Mouse (Mus musculus): ENCODE results near the gene Cp. TPM values are rescaled to one million over a fixed set of nuclear protein-coding genes. Genes with fewer than 3 reads are reported as not detected.
"Not testable (repeated sequence)": the region's sequence is repeated elsewhere in the genome, so short reads cannot be mapped to it uniquely, and the experiment has no call there.

Cp gene
- total RNA-seq, 2 experiments from 2014 or later: 3.0 to 3.6 TPM

DNA sequence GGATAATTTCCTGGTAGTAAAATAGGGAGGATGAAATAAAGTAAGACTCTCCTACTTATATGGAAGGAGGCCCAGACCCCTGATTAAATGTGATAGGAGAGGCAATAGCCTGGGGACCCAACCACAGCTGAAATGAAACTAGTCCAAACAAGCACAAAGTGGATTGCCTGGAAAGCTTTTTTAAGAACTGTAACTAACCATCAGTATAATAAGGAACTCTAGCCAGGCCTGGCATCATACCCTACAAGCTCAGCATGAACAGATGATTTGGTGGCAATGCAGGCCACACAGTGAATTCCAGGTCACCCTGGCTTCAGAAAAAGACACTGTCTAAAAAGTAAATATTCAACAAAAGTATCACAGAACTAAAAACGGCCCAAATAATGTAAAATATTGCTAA is 48.8 kb downstream of the Cp start:
- no peak for ATAC-seq (ENCODE audit: poor library complexity, severe bottlenecking)

DNA sequence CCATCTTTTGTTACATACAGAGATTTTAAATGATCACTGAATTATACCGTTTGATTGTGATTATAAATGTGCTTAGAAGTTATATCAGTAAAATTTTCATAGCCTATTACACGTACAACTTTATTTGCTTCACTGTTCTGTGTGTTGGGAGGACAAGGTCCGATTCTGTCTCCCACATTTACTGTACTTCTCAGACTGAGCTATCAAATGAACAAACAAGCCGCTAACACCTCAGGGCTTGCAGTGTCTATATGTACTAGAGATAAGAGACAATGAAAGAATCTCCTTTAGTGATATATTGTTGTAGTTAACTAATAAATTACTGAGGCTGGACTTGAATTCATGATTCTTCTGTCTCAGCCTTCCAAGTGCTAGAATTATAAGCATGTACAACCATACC is 50.4 kb downstream of the Cp start:
- no peak for ATAC-seq (ENCODE audit: poor library complexity, severe bottlenecking)

GRCm38 (mm10) chr3:20007759-20008158 is 50.9 kb downstream of the Cp start:
- ATAC-seq (ENCODE audit: poor library complexity, severe bottlenecking): no peak

DNA sequence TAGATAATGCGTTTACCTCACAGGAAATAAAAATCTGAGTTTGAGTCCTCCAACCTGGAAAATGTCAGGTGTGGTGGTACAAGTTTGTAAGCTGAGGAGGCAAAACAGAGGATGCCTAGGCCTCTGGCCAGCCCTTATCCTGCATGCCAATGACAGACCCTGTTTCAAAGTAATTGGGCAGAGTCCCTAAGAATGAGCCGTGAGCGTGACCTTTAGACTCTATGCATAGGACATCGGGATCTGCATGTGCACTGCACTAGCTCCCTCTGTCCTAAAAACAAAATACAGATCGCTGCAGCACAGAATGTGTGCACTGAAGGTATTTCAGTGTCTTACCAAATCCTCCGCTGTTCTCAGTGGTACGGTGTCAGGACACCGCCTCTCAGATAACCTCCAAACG is 53.6 kb downstream of the Cp start:
- no peak for ATAC-seq (ENCODE audit: poor library complexity, severe bottlenecking)

DNA sequence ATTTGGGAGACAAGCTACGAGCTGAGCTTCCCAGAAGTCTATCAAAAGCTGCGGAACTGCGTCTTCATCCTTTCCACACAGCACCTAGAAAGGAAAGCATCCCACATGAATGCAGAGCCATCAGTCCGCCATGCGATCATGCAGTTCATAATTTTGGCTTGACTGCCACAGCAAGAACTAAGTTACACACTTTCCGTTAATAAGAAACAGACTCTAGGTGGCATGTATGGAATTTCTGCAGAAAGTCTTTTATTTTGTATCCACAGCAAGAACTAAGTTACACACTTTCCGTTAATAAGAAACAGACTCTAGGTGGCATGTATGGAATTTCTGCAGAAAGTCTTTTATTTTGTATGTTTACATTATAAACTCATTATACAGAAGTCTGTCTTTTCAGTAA is 54.1 kb downstream of the Cp start:
- not testable (repeated sequence) for ATAC-seq (ENCODE audit: poor library complexity, severe bottlenecking)

DNA sequence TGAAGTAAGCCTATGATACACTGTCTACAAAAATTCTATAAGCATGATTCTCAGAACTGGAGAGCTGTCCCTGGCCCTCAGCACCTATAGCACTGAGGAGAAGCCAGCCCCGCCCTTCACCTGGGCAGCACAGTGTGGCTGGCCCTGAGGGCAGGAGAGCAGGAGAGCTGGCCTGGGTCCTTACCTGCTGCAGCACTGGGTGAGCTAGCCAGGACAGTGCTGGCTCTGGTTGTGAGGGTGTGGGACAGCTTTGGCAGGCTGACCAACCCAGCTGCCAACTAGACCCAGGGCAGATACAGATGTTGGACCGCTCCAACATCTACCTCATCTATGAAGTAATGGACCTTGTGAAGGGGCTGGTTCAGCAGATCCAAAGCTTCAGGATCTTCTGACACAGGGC is 57.6 kb downstream of the Cp start:
- ATAC-seq (ENCODE audit: poor library complexity, severe bottlenecking): no peak

DNA sequence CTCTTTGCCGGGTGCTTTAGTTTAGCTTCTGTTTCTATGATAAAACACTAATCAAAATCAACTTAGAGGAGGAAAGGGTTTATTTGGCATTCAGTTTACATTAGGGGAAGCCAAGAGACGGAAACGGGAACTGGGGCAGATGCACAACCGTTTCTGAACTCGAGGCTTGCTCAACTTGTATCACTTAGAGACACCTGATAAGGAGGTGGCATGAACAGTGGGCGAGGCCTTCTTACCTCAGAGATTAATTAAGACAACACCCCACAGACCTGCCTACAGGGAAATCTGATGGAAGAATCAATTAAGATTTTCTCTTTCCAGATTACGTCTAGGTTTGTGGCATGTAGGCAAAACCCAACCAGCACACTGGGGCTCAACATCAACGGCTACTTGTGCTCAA is 61.2 kb downstream of the Cp start:
- peak; percentile 87 for ATAC-seq (ENCODE audit: poor library complexity, severe bottlenecking)

GRCm38 (mm10) chr3:20023832-20024231 is 67.0 kb downstream of the Cp start:
- peak; percentile 39 for ATAC-seq (ENCODE audit: poor library complexity, severe bottlenecking)

DNA sequence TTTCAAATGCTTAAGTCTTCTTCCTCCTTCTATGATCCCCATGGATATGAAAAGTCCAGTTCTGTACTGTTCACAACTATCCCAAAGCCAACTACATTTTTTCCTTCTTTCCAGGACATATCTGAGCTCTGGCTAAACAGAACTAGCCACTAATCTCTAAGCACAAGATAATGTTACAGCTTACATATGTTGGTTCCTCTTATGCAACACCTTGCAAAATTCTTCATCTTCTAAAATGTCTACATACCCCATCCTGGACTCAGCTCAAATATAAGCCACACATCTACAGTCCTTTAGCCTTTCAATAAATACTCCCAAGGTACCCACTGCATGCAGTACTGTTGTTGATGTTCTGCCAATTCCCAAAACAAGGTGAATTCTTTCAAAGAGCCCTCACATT is 69.6 kb downstream of the Cp start:
- peak; percentile 33 for ATAC-seq (ENCODE audit: poor library complexity, severe bottlenecking)

GRCm38 (mm10) chr3:20026996-20027689 is 70.3 kb downstream of the Cp start:
- ATAC-seq (ENCODE audit: poor library complexity, severe bottlenecking): peak; percentile 86

DNA sequence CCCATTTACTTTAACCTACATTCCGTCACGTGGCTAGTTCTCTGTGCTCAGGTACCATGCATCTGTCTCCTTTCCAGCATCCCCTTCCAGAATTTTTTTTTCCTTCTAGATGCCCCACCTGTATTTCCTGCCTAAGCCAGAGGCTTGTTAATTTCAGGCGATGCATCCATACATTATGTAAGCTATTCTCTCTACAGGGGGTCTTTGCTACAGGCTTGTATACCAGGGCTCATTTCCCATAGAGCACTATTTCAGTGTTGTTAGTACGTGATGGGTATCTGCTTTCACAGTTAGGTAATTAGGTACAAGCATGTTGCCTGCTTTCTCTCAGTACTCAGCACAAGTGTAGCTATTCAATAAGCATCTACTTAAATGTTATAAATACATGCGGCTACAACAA is 70.9 kb downstream of the Cp start:
- ATAC-seq (ENCODE audit: poor library complexity, severe bottlenecking): no peak

DNA sequence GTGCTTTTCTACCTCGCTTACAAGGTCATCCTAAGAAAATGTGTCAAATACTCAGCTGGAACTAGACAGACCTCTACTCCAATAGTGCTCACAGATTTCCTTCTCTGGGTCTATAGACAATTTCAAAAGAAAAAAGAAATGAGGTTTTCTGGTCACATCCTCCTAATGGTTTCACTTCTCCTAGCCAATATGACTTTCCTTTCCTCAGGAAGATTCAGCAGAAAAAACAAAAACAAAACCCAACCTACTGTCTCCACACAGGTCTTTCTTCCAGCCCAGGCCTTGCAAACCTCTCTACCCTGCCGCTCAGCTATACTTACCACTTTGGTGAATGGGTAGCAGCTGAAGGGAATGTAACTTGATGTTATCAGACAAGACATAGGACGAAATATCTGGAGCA is 71.8 kb downstream of the Cp start:
- peak; percentile 36 for ATAC-seq (ENCODE audit: poor library complexity, severe bottlenecking)

- no peak for ATAC-seq (ENCODE audit: poor library complexity, severe bottlenecking)
Observed at GRCm38 (mm10) chr3:20030807-20031206, 74.0 kb downstream of the Cp start.

DNA sequence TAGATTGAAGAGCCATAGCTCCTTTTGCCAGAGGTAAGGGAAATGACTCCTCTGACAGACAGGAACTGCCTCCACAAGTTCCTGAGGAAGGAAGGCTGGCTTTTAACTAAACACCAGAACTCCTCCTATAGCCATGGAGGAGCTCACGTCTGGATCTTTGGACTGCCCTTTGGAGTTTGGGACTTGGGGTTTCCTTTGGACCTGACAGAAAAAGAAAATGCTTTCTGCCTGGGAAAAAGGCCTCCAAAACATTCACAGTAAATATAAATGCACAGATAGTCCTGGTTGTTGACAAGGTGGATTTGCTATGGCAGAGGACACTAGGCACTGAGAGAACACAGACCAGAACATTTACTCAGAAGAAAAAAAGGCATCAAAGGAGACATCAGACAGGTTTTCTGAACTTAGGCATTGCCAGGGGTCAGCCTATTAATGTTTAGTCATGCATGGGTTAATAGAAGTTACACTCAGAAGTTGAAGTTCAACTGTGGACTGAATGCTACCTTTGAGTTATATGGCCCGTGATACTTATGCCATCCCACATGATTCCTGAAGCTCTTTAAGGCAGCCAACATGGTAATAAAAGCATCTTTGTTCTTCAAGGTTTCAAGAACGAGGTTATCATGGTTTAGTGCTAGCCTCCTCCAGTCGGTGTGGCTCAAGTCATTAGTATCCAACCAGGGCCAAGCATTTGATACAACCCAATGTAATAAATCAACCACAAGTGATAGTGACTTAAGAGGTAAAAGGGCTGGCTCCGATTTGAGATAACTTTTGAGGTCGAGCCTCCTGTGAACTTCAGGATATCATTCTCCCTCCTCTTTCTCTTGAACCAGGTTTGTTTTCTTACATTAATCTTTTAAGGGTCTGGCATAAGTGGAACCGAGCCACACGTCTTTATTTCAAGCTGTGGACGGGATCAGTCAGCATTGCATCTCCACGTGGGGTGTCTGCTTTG is 77.2 kb downstream of the Cp start:
- no peak for ATAC-seq (ENCODE audit: poor library complexity, severe bottlenecking)

DNA sequence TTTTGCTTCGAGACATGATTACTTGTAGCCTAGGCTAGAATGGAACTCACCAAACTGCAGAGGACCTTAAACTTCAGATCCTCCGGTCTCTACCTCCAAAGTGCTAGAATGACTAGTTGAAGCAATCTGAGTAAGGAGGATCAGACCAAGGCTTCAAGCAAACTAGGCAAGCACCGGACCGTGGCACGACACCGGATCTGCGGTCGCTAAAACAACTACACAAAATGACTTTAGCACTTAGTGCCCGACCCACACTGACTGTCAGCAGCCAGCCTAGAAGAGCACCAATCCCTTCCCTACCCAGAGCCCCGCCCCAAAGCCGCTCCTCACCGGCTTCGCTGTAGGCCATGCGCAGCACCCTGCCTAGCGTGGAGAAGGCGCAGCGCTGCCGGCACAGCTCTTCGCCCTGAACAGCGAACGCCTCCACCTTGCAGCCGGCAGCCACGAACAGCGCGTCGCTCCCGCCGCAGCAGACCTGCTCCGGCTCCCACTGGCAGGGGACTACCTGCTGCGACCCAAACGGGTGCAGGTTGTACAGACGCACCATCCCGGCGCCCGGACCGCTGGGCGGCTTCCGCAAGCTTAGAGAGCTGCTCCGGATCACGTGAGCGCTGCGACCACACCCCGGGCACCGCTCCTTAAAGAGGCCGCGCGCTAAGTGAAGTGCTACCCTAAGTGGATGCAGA is 78.0 kb downstream of the Cp start, which contains the start of gene Hps3:
TSS of gene Hps3 (minus strand) at position 597 of the 686 bp plus-strand sequence.
- peak; percentile 94 for ATAC-seq (ENCODE audit: poor library complexity, severe bottlenecking)

DNA sequence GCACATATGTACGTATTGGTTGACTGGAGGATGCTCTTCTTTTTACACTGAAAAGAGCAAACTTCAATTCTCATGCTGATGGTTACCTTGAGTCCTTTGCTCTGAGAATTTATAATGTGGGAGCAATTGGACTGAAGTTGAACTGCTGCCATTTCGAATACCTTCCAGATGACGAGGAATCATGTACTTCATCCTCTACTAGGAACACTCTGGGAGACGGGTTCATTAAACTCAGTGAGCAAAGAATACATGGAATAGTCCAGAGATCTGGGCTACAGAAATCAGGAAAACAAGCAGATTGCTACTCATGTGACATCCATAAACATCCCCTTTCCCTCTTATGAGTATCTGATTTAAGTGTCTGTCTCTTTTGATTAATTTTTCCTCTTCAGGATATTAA is 79.2 kb downstream of the Cp start:
- no peak for ATAC-seq (ENCODE audit: poor library complexity, severe bottlenecking)

- ATAC-seq (ENCODE audit: poor library complexity, severe bottlenecking): not testable (repeated sequence)
Observed at GRCm38 (mm10) chr3:20041461-20041860, 84.6 kb downstream of the Cp start.

- not testable (repeated sequence) for ATAC-seq (ENCODE audit: poor library complexity, severe bottlenecking)
Observed at GRCm38 (mm10) chr3:20044736-20045135, 87.9 kb downstream of the Cp start.

DNA sequence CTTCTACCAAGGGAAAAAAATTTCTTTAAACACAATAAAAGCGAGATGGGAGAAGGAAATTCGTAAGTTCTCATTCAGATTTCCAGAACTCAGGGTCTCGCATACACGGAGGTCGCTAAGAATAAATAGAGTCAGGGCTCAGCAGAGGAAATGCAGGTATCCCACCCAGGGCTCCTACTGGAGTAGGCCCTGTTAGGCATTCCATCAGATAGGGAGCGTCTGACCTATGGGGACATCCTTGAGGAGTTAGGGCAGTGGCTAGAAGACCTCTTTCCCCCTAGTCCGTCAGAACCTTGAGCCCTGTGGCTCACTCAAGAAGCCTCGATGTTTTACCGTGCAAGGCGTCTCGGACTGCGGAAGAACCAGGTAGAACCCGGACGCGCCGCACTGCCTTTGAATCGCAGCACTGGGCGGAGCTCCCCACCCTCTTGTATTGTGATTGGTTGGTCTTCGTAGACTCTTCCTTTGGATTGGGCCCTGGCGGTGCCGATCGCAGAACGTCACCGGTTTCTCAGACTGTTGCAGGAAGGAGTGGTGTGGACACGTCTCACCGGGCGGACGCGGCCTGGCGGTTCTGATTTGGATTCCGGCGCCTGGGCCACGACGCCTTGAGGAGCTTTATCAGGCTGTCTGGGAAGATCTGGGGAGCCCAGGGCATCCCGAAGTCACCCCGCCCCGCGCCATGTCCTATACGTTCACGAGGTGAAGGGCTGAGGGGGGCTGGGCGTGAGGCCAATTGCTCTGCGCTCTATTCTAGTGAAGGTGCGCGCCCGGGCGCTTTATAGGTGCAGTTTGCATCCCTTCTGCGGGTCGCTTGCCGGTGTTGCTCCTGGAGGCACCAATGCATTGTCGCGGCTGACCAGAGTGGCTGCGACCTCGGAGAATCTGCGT is 100.7 kb downstream of the Cp start, which contains the start of gene Hltf:
TSS of gene Hltf (plus strand) at position 506 of the 891 bp plus-strand sequence.
- peak; percentile 100 for ATAC-seq (ENCODE audit: poor library complexity, severe bottlenecking)

DNA sequence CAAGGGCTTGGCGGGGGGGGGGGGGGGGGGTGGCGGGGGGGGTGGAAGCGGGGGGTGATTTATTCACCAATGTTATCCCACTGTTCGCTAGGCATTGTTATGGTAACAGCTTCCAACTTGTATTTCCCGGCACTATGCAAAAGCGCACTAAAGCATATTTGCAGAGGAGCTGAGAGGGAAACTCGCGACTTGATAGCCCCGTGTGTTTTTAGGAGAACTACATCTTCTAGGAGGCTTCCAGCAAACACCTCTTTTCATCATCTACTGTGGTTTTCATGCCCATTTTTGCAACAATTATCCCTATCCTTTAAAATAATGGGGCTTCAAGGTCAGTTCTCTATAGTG is 101.3 kb downstream of the Cp start:
- ATAC-seq (ENCODE audit: poor library complexity, severe bottlenecking): no peak

Data from megakaryocyte, adult 5-6 weeks (primary cell).